Mouse (Mus musculus): ENCODE measurements around the gene Gm20532. TPM values are rescaled to one million over a fixed set of nuclear protein-coding genes. Genes with fewer than 3 reads are reported as not detected.

The Gm20532 gene
- total and polyA plus RNA-seq, 3 experiments = 0.15 TPM; not detected in 2

DNA sequence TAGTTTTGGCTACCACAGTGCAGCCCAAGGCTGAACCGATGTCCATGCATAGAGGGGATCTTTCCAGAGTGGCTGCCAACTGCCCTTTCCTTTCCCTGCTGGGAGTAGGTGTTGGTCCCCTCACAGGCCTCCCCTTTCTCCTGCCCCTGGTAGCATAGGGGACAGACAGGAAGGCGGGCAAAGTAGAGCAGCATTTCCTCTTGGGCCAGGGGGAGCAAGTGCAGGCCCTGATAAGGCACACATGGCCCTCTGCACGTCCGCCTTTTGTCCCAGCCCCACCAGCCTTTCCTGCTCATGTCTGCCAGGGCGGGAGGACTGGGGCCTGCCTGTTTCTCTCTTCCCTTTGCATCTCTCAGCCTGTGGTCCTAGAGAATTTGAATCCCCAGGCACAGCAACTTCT is 14.6 kb upstream of the Gm20532 start:
- H3K9ac ChIP-seq (ENCODE audit: control insufficient read depth, low read depth, low read length, poor library complexity, severe bottlenecking) = peak overlapping the region; percentile 41
- H3K27ac ChIP-seq (ENCODE audit: control insufficient read depth, low read depth, low read length) = peak overlapping the region; percentile 64
- H3K9me3 ChIP-seq (replicated peaks; ENCODE audit: insufficient read depth, low read length) = no peaks in the 10 kb centered on the region
- peaks cover 0 to 27% of the 10 kb centered on the region in 2 experiments; a peak in 2 of 4 replicates for H3K36me3 ChIP-seq (ENCODE audit: control insufficient read depth in 1 of 2, insufficient read depth in 2 of 2, low read length in 2 of 2)
- H3K4me1 ChIP-seq (ENCODE audit: control insufficient read depth in 1 of 2, insufficient read depth in 2 of 2, low read length in 2 of 2) = peaks cover 34 to 53% of the 10 kb centered on the region in 2 experiments
- H3K79me2 ChIP-seq (ENCODE audit: control insufficient read depth, insufficient read depth, low read length, poor library complexity) = peaks cover 2% of the 10 kb centered on the region; the same call in 1 of the 2 replicates
- no peak overlapping the region for H3K4me3 ChIP-seq (ENCODE audit: control insufficient read depth in 1 of 2, insufficient read depth in 1 of 2, low read depth in 2 of 2, low read length in 2 of 2)
- peak; percentile 78 for DNase-seq (ENCODE audit: low read depth, low spot score)
- peaks cover 0 to 4% of the 10 kb centered on the region in 2 experiments; a peak in 3 of 4 replicates for H3K27me3 ChIP-seq (ENCODE audit: control insufficient read depth in 1 of 2, insufficient read depth in 2 of 2, low read length in 2 of 2)
- TF ChIP-seq MAX (IDR thresholded peaks at IDR 0.05; ENCODE audit: low read length) (peak; percentile 61), SIN3A (IDR thresholded peaks at IDR 0.05; ENCODE audit: low read length) (peak; percentile 53; the same call in 1 of the 2 replicates), JUND (IDR thresholded peaks at IDR 0.05; ENCODE audit: low read depth, low read length) (no peak), UBTF (IDR thresholded peaks at IDR 0.05; ENCODE audit: borderline replicate concordance, insufficient read depth, low read depth, low read length) (0 out of 2 replicates have a peak, but pooled peaks have one; percentile 77), TCF12 (IDR thresholded peaks at IDR 0.05; ENCODE audit: low read depth, low read length) (peak; percentile 62; the same call in 1 of the 2 replicates), CHD2 (IDR thresholded peaks at IDR 0.05; ENCODE audit: low read length) (no peak), MEF2A (IDR thresholded peaks at IDR 0.05; ENCODE audit: extremely low read depth, insufficient replicate concordance, low read depth, low read length, poor library complexity, severe bottlenecking) (no peak), E2F4 (IDR thresholded peaks at IDR 0.05; ENCODE audit: borderline replicate concordance, low read depth, low read length) (no peak), CHD1 (IDR thresholded peaks at IDR 0.05; ENCODE audit: low read depth, low read length) (no peak), ETS1 (IDR thresholded peaks at IDR 0.05; ENCODE audit: low read depth, low read length) (peak; percentile 39; the same call in 1 of the 2 replicates), MAFK (IDR thresholded peaks at IDR 0.05; ENCODE audit: borderline replicate concordance, low read depth, low read length) (no peak), POLR2AphosphoS2 (IDR thresholded peaks at IDR 0.05; ENCODE audit: low read length) (no peak), ZC3H11A (IDR thresholded peaks at IDR 0.05; ENCODE audit: low read depth, low read length) (no peak), POLR2A (IDR thresholded peaks at IDR 0.05; ENCODE audit: control insufficient read depth in 1 of 2, insufficient read depth in 1 of 2, low read depth in 1 of 2, low read length in 2 of 2, poor library complexity in 1 of 2) (peak; percentile 24 to 30; a peak in 1 of 4 replicates), POLR2AphosphoS5 (IDR thresholded peaks at IDR 0.05; ENCODE audit: borderline replicate concordance, low read depth, low read length) (no peak), TBP (IDR thresholded peaks at IDR 0.05; ENCODE audit: low read depth, low read length) (0 out of 2 replicates have a peak, but pooled peaks have one; percentile 57), GABPA (IDR thresholded peaks at IDR 0.05; ENCODE audit: low read depth, low read length) (no peak), RAD21 (IDR thresholded peaks at IDR 0.05; ENCODE audit: low read depth, low read length) (no peak), ZKSCAN1 (IDR thresholded peaks at IDR 0.05; ENCODE audit: low read depth, low read length) (no peak), SMC3 (IDR thresholded peaks at IDR 0.05; ENCODE audit: low read depth, low read length) (no peak), NRF1 (IDR thresholded peaks at IDR 0.05; ENCODE audit: insufficient read depth, low read depth, low read length, poor library complexity, severe bottlenecking) (no peak), ZNF384 (IDR thresholded peaks at IDR 0.05; ENCODE audit: low read depth, low read length) (no peak), MAZ (IDR thresholded peaks at IDR 0.05; ENCODE audit: low read depth, low read length) (peak; percentile 80; the same call in 1 of the 2 replicates), RCOR1 (IDR thresholded peaks at IDR 0.05; ENCODE audit: low read depth, low read length) (no peak), MYB (IDR thresholded peaks at IDR 0.05; ENCODE audit: low read depth, low read length) (no peak), MXI1 (IDR thresholded peaks at IDR 0.05; ENCODE audit: low read depth, low read length) (no peak), MYC (IDR thresholded peaks at IDR 0.05; ENCODE audit: low read depth, low read length) (peak; percentile 61; the same call in 1 of the 2 replicates), USF1 (IDR thresholded peaks at IDR 0.05; ENCODE audit: low read depth, low read length) (no peak), NELFE (IDR thresholded peaks at IDR 0.05; ENCODE audit: low read depth, low read length) (0 out of 2 replicates have a peak, but pooled peaks have one; percentile 17), ZMIZ1 (IDR thresholded peaks at IDR 0.05; ENCODE audit: low read depth, low read length) (no peak), TAL1 (IDR thresholded peaks at IDR 0.05; ENCODE audit: low read length) (peak; percentile 68), CTCF (IDR thresholded peaks at IDR 0.05 in 2 of 3, conservative IDR thresholded peaks at IDR 0.05 in 1 of 3; ENCODE audit: control insufficient read depth in 1 of 3, insufficient read depth in 1 of 3, low read depth in 2 of 3, low read length in 3 of 3, poor library complexity in 1 of 3, severe bottlenecking in 1 of 3) (no peak), USF2 (IDR thresholded peaks at IDR 0.05; ENCODE audit: borderline replicate concordance in 1 of 2, insufficient read depth in 1 of 2, low read depth in 1 of 2, low read length in 2 of 2) (no peak), GATA1 (IDR thresholded peaks at IDR 0.05; ENCODE audit: low read depth, low read length) (peak; percentile 36; the same call in 1 of the 2 replicates), KAT2A (conservative IDR thresholded peaks at IDR 0.05; ENCODE audit: low read depth, low read length) (no peak), ELF1 (IDR thresholded peaks at IDR 0.05; ENCODE audit: low read depth, low read length) (no peak), EP300 (IDR thresholded peaks at IDR 0.05; ENCODE audit: low read depth in 1 of 2, low read length in 2 of 2) (peak; percentile 20 to 55; a peak in 2 of 4 replicates)
